Mouse (Mus musculus) ES-Bruce4 (cell line): ENCODE measurements at regions not wholly inside any gene's neighbourhood (a gene's known extent, or its start where the extent isn't known, plus 50 kb on each side); places are given as distances from the start of the nearest gene placed in this dataset.

Source experiments
- H3K27ac ChIP-seq: 2 replicates; pipeline ENCODE4 v1.5.1; 2012; ENCODE audit warnings: low read length, inconsistent platforms; ENCODE audit not compliant: insufficient read depth
- H3K27me3 ChIP-seq: 2 replicates; pipeline ENCODE4 v1.6.1; 2012; ENCODE audit warnings: mild to moderate bottlenecking, low read length, inconsistent platforms; ENCODE audit not compliant: control insufficient read depth, poor library complexity, insufficient read depth, severe bottlenecking
- H3K36me3 ChIP-seq: 2 replicates; pipeline ENCODE4 v1.6.1; 2012; ENCODE audit warnings: inconsistent platforms, mild to moderate bottlenecking, low read length, moderate library complexity; ENCODE audit not compliant: control insufficient read depth, poor library complexity, insufficient read depth, severe bottlenecking
- H3K4me1 ChIP-seq: one replicate; pipeline ENCODE4 v1.8.1; 2011; ENCODE audit warnings: low read length; ENCODE audit not compliant: control insufficient read depth, insufficient read depth
- H3K4me3 ChIP-seq: 2 replicates; pipeline ENCODE4 v1.5.1; 2011; ENCODE audit warnings: low read depth, mild to moderate bottlenecking, low read length
- H3K9ac ChIP-seq: 2 replicates; pipeline ENCODE4 v1.6.1; 2012; ENCODE audit warnings: low read depth, mild to moderate bottlenecking, inconsistent platforms; ENCODE audit not compliant: poor library complexity, severe bottlenecking
- H3K9me3 ChIP-seq: replicated peaks from 2 replicates; pipeline ENCODE4 v1.6.1; 2012; ENCODE audit warnings: mild to moderate bottlenecking, low read length, inconsistent platforms; ENCODE audit not compliant: control insufficient read depth, poor library complexity, insufficient read depth, severe bottlenecking
- CTCF ChIP-seq: IDR thresholded peaks from one replicate; pipeline ENCODE4 v1.8.1; 2011; ENCODE audit warnings: low read depth, low read length
- EP300 ChIP-seq: IDR thresholded peaks from 2 replicates; pipeline ENCODE4 v1.6.1; 2011; ENCODE audit warnings: low read depth, low read length; ENCODE audit not compliant: insufficient read depth
- POLR2A ChIP-seq: IDR thresholded peaks from one replicate; pipeline ENCODE4 v1.8.1; 2011; ENCODE audit warnings: low read length; ENCODE audit not compliant: insufficient read depth

GRCm38 (mm10) chr2:178834986-178835385 lies 404.7 kb downstream of the Cdh26 start:
- no peaks in the 10 kb centered on the region for H3K4me1 ChIP-seq
- no peaks in the 10 kb centered on the region for H3K9me3 ChIP-seq
- no peak overlapping the region for H3K27ac ChIP-seq
- no peaks in the 10 kb centered on the region for H3K27me3 ChIP-seq
- H3K4me3 ChIP-seq, result no peak overlapping the region
- H3K36me3 ChIP-seq, result no peaks in the 10 kb centered on the region
- H3K9ac ChIP-seq, result no peak overlapping the region
- TF ChIP-seq CTCF (no peak), EP300 (no peak), POLR2A (no peak)

- no peak overlapping the region for H3K9ac ChIP-seq
- no peaks in the 10 kb centered on the region for H3K27me3 ChIP-seq
- no peaks in the 10 kb centered on the region for H3K4me1 ChIP-seq
- TF ChIP-seq EP300 (no peak), POLR2A (no peak), CTCF (no peak)
- H3K9me3 ChIP-seq, result no peaks in the 10 kb centered on the region
- no peaks in the 10 kb centered on the region for H3K36me3 ChIP-seq
- H3K4me3 ChIP-seq, result no peak overlapping the region
- no peak overlapping the region for H3K27ac ChIP-seq
Observed at GRCm38 (mm10) chr2:178838571-178838970, 408.2 kb downstream of the Cdh26 start.

- TF ChIP-seq CTCF, result no peak
- TF ChIP-seq POLR2A, result no peak
- no peak for TF ChIP-seq EP300
- H3K4me1 ChIP-seq, result no peaks in the 10 kb centered on the region
Observed at GRCm38 (mm10) chr2:178840975-178841374, 410.6 kb downstream of the Cdh26 start.

GRCm38 (mm10) chr2:178842595-178842994 lies 412.3 kb downstream of the Cdh26 start:
- no peaks in the 10 kb centered on the region for H3K27me3 ChIP-seq
- H3K4me3 ChIP-seq, result no peak overlapping the region
- no peak overlapping the region for H3K9ac ChIP-seq
- no peaks in the 10 kb centered on the region for H3K36me3 ChIP-seq
- no peak for TF ChIP-seq POLR2A
- TF ChIP-seq EP300, result no peak
- no peak for TF ChIP-seq CTCF
- H3K4me1 ChIP-seq, result no peaks in the 10 kb centered on the region
- no peak overlapping the region for H3K27ac ChIP-seq
- no peaks in the 10 kb centered on the region for H3K9me3 ChIP-seq

More at GRCm38 (mm10) chr2:178840975-178841374, 410.6 kb downstream of the Cdh26 start:
- Histone ChIP-seq H3K9me3 (no peaks in the 10 kb centered on the region), H3K9ac (no peak overlapping the region), H3K4me3 (no peak overlapping the region), H3K27ac (no peak overlapping the region), H3K27me3 (no peaks in the 10 kb centered on the region), H3K36me3 (no peaks in the 10 kb centered on the region)

GRCm38 (mm10) chr2:178843458-178843857 lies 413.1 kb downstream of the Cdh26 start:
- H3K4me3 ChIP-seq, result no peak overlapping the region
- H3K27me3 ChIP-seq, result no peaks in the 10 kb centered on the region
- H3K36me3 ChIP-seq, result no peaks in the 10 kb centered on the region
- no peak overlapping the region for H3K27ac ChIP-seq
- TF ChIP-seq POLR2A (no peak), CTCF (no peak), EP300 (no peak)
- H3K9ac ChIP-seq, result no peak overlapping the region
- no peaks in the 10 kb centered on the region for H3K9me3 ChIP-seq
- H3K4me1 ChIP-seq, result no peaks in the 10 kb centered on the region

- Histone ChIP-seq H3K27ac (no peak overlapping the region), H3K36me3 (no peaks in the 10 kb centered on the region), H3K4me1 (no peaks in the 10 kb centered on the region), H3K9ac (no peak overlapping the region), H3K9me3 (no peaks in the 10 kb centered on the region), H3K27me3 (no peaks in the 10 kb centered on the region), H3K4me3 (no peak overlapping the region)
- no peak for TF ChIP-seq CTCF
Observed at GRCm38 (mm10) chr2:178844561-178844960, 414.2 kb downstream of the Cdh26 start.
